In the genomic region with DNA sequence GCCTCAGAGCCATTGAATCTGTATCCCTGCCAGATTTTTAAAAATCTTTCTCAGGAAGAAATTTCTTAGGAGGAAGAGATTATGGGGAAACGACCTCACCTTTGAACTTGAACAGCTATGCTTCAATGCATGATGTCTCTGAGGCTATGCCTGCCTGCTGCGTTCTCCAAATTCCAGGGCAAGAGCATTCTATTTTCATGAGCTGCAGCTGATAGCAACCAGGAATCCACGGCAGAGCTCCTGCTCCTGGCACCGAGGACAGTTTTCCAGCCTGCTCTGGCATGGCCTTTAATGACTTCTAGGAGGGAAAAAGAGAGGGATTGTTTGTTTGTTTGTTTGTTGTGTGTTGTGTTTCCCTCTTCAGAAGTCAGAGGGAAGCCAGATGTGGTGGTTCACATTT, we compare ENCODE assay signal across 23 mouse cellular contexts. TPM values are rescaled to one million over a fixed set of nuclear protein-coding genes. Genes with fewer than 3 reads are reported as not detected.
DNase-seq lines count a peak whose midpoint lies in the region; ATAC-seq lines count a peak whose summit lies in the region.
"Had no signal": no experiment of that assay in that cellular context is flagged by ENCODE, and none has a peak within 500 bp of the region (broad histone marks: within the 10 kb centered on the region; RNA-seq: fewer than 3 reads in every experiment).

No protein-coding gene starts in this region.

- peak overlapping the region; percentile 81 for H3K27ac ChIP-seq in heart, embryonic 11.5 days (ENCODE audit: low read depth, low read length)
- H3K27ac ChIP-seq: midbrain, embryonic 13.5 days; neural tube, embryonic 15.5 days had no signal

- ATAC-seq in heart, embryonic 11.5 days (replicated peaks; ENCODE audit: insufficient number of reproducible peaks, low FRiP score, low TSS enrichment): peak; percentile 59; the same call in 1 of the 2 replicates
- ATAC-seq: CD4-positive, CD25-positive, alpha-beta regulatory T cell, adult 4 months; forebrain, embryonic 16.5 days; midbrain, embryonic 13.5 days had no signal

- intact Hi-C loops in heart, postnatal 25 days (cut with DNase I): no loop called here
- intact Hi-C loops in heart, postnatal 14 days (cut with DNase I): no loop called here

- WGBS in heart, embryonic 11.5 days (ENCODE audit: insufficient replicate concordance): 16% methylated on average over 4 of the region's 4 CpGs

- no peak overlapping the region for H3K4me3 ChIP-seq in heart, embryonic 11.5 days (ENCODE audit: low read depth, low read length)
- H3K4me3 ChIP-seq: erythroblast, embryonic 14.5 days; midbrain, embryonic 13.5 days; neural tube, embryonic 15.5 days had no signal

- H3K4me2 ChIP-seq in heart, embryonic 11.5 days: peak overlapping the region; percentile 19
- H3K4me2 ChIP-seq: midbrain, embryonic 13.5 days; neural tube, embryonic 15.5 days had no signal

- DNase-seq in heart, adult 11 months: peak; percentile 94
- DNase-seq in heart, postnatal 25 days (ENCODE audit: low spot score): no peak
- DNase-seq in Muller cell, postnatal 12 days (ENCODE audit: inconsistent ontology term): peak; percentile 79
- peak; percentile 29 to 50 for DNase-seq in heart, postnatal 14 days
- DNase-seq in neural tube, embryonic 10.5 days (ENCODE audit: extremely low spot score, low spot score): no peak
- no peak for DNase-seq in frontal cortex, postnatal 36 days (ENCODE audit: low spot score in 2 of 2)
- DNase-seq in right cerebral cortex, adult 18-20 months: no peak
- DNase-seq: adrenal gland, postnatal 10 days; cerebellum, adult 18-20 months; layer of hippocampus, postnatal 36 days; left cerebral cortex, postnatal 4 days; lung, adult 18-20 months; retina, postnatal 1 day; thymus, adult 18-20 months had no signal

- no peak overlapping the region for H3K9ac ChIP-seq in heart, embryonic 11.5 days (ENCODE audit: low read depth, low read length)
- H3K9ac ChIP-seq: midbrain, embryonic 13.5 days; neural tube, embryonic 15.5 days had no signal

- H3K27me3 ChIP-seq in heart, embryonic 11.5 days (ENCODE audit: control insufficient read depth, insufficient read depth, low read length): no peaks in the 10 kb centered on the region
- H3K27me3 ChIP-seq: midbrain, embryonic 13.5 days; neural tube, embryonic 15.5 days had no signal

- peaks cover 14% of the 10 kb centered on the region; the same call in 1 of the 2 replicates for H3K4me1 ChIP-seq in heart, embryonic 11.5 days (ENCODE audit: control insufficient read depth, insufficient read depth, low read length)
- H3K4me1 ChIP-seq: midbrain, embryonic 13.5 days; neural tube, embryonic 15.5 days had no signal

- H3K36me3 ChIP-seq in heart, embryonic 11.5 days (ENCODE audit: control insufficient read depth, insufficient read depth, low read length): no peaks in the 10 kb centered on the region
- H3K36me3 ChIP-seq: G1E; midbrain, embryonic 13.5 days; neural tube, embryonic 15.5 days had no signal

- H3K9me3 ChIP-seq in heart, embryonic 11.5 days (replicated peaks; ENCODE audit: control insufficient read depth, low read length): no peaks in the 10 kb centered on the region
- H3K9me3 ChIP-seq: midbrain, embryonic 13.5 days; neural tube, embryonic 15.5 days had no signal

RNA-seq across cellular contexts. Expression of gene Rcan2, which starts 56.7 kb away (rescaled TPM):
- total RNA-seq in heart, postnatal 25 days (2021): 100 to 1,000 TPM; 355 to 379 TPM
- polyA plus RNA-seq in heart, embryonic 11.5 days (2014; fragmentation: Nextera tagmentation; extraction: Ambion mirVana): 28.7 and 32.4 TPM in 2 replicates
- 100 to 1,000 TPM; 269 TPM for total RNA-seq in heart, postnatal 14 days (2021)
- total RNA-seq: common myeloid progenitor, adult 5-6 weeks; hematopoietic stem cell, adult 5-6 weeks had no signal
- polyA plus RNA-seq: CD4-positive, CD25-positive, alpha-beta regulatory T cell, adult 4 months; erythroblast, embryonic 14.5 days; G1E had no signal

Comparison
In these comparisons a context has a peak if more than half of its experiments do, and no peak if none do; other contexts are left out.
1. DNase-seq: peak in heart, adult 11 months (single experiment), Muller cell, postnatal 12 days (single experiment) and heart, postnatal 14 days (2 of 2); none in heart, postnatal 25 days (single experiment), neural tube, embryonic 10.5 days (single experiment), frontal cortex, postnatal 36 days (0 of 2) and right cerebral cortex, adult 18-20 months (single experiment).